Mouse (Mus musculus) neural tube, embryonic 10.5 days (tissue): Measurements from ENCODE around the gene Pla2g3.

Experiments
- DNase-seq: peaks from one replicate; pipeline ENCODE4 v3.0.0-alpha.2; 2017; ENCODE audit warnings: low spot score; ENCODE audit errors: extremely low spot score

The Pla2g3 gene

DNA sequence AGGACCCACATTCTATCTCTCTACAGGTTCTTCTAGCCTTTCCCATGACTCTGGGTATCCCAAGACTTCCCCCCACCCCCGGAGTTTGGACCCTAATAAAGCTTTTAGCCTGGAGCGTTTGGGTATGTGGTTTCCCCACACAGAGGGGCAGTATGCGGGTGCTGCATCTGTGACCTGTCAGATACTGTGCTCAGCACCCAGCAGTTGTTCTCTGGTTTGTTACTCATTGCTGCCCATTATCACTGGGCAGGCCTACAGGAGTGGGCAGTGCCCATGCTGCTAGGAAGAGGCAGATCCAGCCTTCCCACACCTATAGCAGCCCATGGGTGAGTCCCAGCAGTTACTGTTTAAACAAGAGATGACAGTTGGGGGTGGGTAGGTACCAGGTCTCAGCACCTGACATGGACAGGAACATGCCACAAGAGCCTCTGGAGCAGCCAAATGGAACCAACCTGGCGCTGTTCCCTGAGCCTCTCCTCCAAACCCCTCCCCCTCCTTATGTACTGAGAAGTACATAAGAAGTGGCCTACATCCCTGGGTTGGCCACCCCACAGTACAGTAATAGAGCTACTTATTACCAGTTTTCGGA, 48.8 kb downstream of the Pla2g3 start:
- DNase-seq: no peak

DNA sequence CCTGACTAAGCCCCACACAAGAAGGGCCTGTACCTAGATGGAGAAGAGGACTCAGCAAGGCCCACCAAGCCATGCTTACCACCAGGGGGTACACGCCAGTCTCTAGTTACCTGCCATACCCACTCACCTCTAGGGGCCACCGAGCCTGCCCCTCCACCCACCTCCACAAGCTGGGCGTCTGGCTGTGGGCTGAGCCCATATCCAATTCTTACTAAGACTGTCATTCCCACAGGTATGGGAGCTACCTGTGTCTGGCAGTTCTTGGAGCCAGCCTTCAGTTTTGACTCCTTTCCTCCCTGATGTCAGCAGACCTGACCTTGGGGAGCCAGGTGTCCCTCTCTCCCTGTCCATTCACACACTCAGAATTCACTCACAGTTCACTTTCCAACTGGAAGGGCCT, 49.6 kb downstream of the Pla2g3 start:
- DNase-seq: no peak

DNA sequence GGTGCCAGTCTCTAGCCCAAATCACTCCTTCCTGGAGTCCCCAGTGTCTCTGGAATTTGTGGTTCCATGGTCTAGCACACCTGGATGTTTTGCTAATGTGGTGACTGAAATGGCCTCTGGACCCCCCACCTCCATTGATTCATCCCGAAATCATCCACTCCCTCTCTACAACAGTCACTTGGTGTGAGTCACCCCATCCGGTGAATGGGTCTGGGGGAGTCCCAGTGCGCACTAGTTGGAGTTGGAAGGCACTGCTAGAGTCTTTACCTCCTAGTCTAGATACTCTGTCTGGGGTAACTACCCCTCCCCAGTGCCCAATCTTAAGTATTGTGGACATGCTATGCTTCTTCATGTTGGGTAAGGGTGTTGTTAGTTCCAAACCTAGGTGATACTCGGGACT, 50.3 kb downstream of the Pla2g3 start:
- no peak for DNase-seq

DNA sequence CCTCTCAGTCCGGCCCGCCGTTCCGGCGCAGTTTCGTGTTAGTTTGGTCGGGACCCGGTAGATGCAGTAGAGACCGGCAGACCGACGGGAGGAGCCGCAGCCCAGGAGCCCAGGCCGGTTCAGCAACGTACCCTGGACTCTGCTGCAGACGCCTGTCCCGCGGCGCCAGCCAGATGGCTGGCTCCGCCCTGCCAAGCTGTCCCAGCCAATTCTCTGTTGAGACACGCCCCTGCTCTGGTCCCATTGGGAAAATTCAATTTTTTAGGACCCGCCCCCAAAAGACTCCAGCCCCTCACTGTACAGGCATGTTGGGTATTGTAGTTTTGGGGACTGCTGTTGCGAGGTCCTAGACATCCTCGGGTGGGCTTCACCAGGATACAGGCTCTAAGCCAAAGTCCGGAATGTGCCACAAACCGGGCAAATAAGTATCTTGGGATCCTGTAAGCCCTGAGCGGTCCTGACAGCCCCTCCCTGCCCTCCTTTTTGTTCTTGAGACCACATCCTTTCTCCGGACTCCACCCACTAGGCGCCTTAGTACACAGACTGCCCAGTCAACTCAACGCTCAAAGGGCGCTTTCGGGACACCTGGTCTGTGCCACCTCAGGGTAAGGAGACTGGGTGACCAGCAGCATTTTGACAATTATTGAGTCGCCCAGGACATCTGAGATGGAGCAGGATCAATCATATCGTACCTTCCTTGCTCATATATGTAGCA, 51.2 kb downstream of the Pla2g3 start:
- DNase-seq: peak; percentile 87

DNA sequence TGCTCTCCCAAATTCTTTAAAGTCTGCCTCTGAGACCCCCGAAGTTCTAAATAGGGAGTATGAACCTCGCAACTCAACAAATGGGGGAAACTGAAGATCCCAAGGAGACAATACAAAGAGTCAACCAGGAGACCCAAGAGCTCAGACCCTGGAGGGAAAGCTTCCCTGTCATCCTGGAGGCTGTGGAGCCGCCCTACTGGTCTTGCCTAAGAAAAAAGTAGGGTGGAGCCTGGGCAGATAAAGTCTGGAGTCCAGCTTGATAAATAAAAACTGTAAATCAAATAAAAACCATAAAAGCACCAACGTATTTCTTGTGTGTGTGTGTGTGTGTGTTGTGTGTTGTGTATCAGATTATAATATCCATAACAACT, 51.7 kb downstream of the Pla2g3 start:
- no peak for DNase-seq

DNA sequence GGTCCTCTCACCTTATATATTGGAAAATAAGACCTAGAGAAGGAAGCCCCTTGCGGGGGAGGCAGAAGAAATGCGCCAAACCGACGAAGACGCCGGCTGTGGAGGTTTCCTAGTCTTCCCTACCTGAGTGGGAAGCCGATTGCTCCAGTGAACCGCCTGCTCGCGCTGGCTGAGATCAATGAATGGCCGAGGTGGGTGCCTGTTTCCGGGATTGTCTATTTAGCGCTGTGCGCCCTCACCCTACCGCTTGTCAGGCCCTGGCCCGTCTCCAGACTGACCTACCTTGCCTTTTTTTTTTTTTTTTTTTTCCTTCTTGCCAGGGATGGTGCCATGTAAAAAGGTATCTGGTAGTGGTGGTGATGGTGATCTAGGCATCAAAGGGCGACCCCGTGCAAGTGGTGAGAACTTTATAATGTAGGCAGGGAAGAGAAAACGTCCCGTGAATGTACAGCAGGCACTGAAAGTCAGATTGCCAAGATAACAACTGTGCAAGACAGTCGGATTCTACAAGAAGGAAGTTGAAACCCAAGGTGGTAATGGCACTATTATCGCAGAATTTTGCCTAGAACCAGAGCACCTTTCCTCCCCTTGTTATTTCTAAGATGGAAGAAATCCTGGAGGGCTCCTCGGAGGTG, 52.5 kb downstream of the Pla2g3 start, which contains the start of gene Smtn:
Smtn (minus strand) TSS at position 162 of the 635 bp plus-strand sequence.
- DNase-seq: no peak

DNA sequence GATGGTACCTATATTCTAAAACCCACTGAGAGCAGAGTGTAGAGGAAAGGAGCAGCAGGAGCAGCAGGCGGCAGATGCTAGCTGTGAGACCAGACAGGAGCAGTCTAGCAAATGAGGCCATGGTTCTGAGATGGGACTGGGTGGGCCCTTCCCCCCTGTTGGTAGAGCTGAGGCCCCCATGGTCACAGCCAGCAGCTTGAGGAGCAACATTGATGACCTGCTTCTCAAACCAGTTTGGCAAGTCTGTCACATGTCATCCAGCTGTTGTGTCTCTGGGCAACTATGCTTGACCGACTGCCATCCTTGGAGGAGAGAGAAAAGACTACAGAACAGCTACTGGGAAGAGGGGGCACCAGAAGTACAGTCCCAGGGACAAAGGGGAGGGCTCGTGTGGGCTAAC, 53.8 kb downstream of the Pla2g3 start:
- no peak for DNase-seq

DNA sequence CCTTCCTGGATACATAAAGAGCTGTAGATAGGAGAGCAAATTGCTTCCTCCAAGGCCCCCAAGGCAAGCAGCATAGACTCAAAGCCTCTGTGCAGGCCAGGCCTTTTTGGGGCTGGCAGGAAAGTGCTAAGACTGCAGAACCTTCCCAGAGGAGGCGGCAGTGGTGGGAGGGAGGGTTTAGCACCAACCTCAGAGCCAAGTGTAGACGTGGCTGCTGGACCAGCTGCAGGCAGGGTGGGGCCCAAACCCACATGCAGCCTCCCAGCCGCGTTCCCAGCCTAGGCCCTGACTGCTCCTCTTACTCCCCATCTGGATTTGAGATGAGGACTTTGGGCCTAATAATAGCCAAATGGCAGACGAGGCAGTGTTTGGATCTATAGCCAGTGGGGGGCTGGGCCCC, 54.9 kb downstream of the Pla2g3 start:
- no peak for DNase-seq

DNA sequence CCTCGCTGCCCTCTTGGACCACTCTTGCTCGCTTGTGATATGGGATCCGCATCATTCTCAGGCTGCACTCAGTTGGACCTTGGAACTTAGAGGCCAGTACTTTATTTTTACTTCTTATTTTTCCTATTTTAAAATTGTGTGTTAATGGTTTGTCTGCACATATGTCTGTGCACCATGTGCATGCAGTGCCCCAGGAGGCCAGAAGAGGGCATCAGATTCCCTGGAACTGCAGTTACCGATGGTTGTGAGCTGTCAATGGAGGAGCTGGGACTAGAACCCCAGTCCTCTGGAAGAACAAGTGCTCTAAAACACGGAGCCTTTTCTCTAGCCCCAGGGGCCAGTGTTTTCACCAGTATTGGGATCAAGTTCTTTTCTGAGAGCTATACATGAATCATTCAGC, 56.3 kb downstream of the Pla2g3 start:
- no peak for DNase-seq

DNA sequence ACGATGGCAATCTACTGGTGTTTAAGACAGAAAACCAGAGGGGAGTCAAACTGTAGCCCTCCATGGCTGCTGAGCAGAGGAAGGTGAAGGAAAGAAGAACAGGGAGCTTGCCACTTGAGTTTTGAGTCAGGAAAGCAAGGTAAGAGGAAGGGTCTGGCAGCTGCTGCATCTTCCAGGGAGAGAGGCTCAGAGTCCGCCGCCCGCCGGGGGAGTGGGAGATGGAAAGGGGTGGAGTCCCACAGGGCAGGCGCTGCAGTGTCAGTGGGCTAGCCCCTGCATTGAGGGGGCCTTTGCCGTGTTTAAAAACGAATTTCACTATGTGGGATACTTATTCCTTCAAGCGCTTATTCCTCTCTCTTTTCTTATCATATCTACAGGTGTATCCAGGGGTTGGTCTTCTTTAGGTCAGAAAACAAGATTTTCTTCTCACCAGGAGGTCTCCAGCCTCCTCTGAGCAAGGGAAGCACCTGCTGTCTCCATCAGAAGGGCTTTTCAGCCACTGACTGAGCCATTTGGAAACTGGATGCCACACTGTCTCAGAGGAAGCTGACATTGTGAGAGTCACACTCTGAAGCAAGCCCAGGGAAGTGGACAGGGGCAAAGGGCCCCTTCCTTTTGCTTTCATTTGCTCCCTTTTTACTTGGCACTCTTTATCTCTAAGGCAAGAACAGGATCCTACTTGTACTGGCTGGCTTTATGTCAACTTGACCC, 57.6 kb downstream of the Pla2g3 start:
- no peak for DNase-seq

DNA sequence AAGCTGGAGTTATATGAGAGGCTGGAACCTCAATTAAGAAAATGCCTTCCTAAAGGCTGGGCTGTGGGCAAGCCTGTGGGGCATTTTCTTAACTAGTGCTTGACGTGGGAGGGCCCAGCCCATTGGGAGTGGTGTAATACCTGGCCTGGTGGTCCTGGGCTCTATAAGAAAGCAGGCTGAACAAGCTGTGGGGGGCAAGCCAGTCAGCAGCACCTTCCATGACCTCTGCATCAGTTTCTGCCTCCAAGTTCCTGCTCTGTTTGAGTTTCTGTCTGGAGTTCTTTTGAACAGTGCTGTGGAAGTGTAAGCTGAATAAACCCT, 58.1 kb downstream of the Pla2g3 start:
- DNase-seq: no peak

DNA sequence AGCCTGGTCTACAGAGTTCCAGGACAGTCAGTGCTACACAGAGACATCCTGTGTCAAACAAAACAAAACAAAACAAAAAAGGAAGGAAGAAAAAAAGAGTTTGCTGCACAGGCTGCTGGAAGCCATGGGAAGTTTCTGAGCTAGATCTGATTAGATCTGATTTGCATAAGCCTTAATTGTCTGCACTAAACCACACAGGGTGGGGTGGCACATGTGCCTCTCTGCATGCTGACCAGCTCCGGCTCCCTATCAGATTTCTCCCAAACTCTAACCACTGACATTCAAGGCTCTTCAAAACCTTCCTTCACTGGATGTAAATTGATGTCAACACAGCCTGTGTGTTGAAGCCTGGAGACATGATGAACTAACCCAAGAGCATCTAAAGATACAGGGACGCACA, 59.0 kb downstream of the Pla2g3 start:
- DNase-seq: no peak

DNA sequence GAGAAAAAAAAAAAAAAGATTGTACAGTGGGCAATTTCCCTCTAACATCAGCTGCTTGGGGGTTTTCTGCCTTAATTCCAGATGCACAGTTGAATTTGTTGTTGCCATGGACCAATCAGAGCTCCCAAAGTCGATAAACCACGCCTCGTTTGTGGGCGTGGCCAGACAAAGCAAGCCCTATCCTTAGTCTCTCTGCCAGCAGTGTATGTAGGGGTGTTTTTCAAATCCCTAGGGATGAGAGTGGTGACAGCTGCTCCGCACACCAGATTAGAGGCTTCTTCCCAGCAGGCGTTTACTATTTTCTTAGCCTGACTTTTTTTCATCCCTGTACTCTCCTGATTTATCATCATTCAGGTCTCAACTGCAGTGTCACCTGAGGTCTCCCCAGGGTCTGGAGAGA, 59.9 kb downstream of the Pla2g3 start:
- DNase-seq: no peak

DNA sequence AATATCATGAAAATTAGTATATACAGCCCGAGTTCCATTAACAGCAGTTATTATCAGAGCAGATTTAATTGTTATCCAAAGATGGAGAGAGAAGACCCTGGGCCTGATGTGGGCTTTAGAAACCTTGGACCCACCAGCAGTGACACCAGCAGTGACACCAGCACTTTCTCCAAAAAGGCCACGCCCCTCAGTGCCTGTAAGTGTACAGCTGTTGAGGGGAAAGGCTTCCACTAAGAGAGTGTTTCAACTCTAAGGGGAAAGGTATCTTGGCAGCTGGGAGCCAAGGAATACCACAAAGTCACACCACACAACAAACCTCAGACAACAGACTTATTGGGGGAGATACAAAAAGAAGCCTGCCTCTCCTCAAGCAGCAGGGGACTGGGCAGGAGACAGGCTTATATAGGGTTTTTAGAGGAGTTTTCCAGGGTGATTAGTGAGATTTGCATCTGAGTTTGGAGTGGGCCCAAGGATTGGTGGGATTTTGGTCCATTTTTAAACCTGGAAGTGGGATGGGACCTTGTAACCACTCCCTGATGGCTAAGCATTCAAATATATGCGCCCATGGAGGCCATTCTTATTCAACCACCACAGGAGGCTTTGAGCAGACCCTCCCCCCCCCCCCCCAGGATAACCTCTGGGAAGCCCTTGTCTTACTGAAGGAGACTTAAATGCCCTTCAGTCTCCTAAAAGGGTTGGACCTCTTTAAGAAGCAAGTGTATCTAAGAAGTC, 60.6 kb downstream of the Pla2g3 start:
- DNase-seq: no peak
